Mouse (Mus musculus) limb, embryonic 14.5 days (tissue): ENCODE results near the gene Esp6. TPM values are rescaled to one million over a fixed set of nuclear protein-coding genes. Genes with fewer than 3 reads are reported as not detected.

Experiments used
- ATAC-seq: fragments of 200-750 bp; cut with Nextera tagmentation; 2 replicates; pipeline ENCODE4 v1.8.0; 2017; ENCODE audit warnings: low read depth, moderate number of reproducible peaks, moderate TSS enrichment; ENCODE audit not compliant: low FRiP score
- DNase-seq: peaks from one replicate; pipeline ENCODE4 v3.0.0-alpha.2; 2015; ENCODE audit warnings: low spot score
- H3K27ac ChIP-seq: fragments of 300-500 bp; sonication (generic); replicated peaks from 2 replicates; pipeline ENCODE4 v1.5.1; 2014; ENCODE audit warnings: low read depth, mild to moderate bottlenecking, low read length, moderate library complexity, mixed read lengths
- H3K27me3 ChIP-seq: fragments of 300-500 bp; sonication (generic); 2 replicates; pipeline ENCODE4 v1.6.1; 2014; ENCODE audit warnings: low read length, mixed read lengths; ENCODE audit not compliant: control insufficient read depth, insufficient read depth
- H3K36me3 ChIP-seq: fragments of 300-500 bp; sonication (generic); 2 replicates; pipeline ENCODE4 v1.6.1; 2014; ENCODE audit warnings: mild to moderate bottlenecking, low read length, moderate library complexity, mixed read lengths; ENCODE audit not compliant: control insufficient read depth, insufficient read depth
- H3K4me1 ChIP-seq: fragments of 300-500 bp; sonication (generic); 2 replicates; pipeline ENCODE4 v1.6.1; 2014; ENCODE audit warnings: antibody characterized with exemption, low read length, mixed read lengths; ENCODE audit not compliant: control insufficient read depth, insufficient read depth
- H3K4me2 ChIP-seq: fragments of 300-500 bp; sonication (generic); replicated peaks from 2 replicates; pipeline ENCODE4 v1.6.1; 2014; ENCODE audit warnings: low read depth, mild to moderate bottlenecking, low read length, moderate library complexity; ENCODE audit not compliant: severe bottlenecking
- H3K4me3 ChIP-seq: fragments of 300-500 bp; sonication (generic); replicated peaks from 2 replicates; pipeline ENCODE4 v1.5.1; 2014; ENCODE audit warnings: low read length
- H3K9ac ChIP-seq: fragments of 300-500 bp; sonication (generic); 2 replicates; pipeline ENCODE4 v1.6.1; 2014; ENCODE audit warnings: mild to moderate bottlenecking, low read depth, low read length, moderate library complexity; ENCODE audit not compliant: severe bottlenecking
- H3K9me3 ChIP-seq: fragments of 300-500 bp; sonication (generic); 2 replicates; pipeline ENCODE4 v1.6.1; 2016; ENCODE audit warnings: low read length; ENCODE audit not compliant: control insufficient read depth
- POLR2A ChIP-seq: fragments of 200-500 bp; IDR thresholded peaks from 2 replicates; pipeline ENCODE4 v1.8.0; 2012; ENCODE audit warnings: inconsistent platforms, mild to moderate bottlenecking, moderate library complexity, borderline replicate concordance; ENCODE audit not compliant: insufficient read depth, insufficient read length; ENCODE audit errors: extremely low read depth
- polyA plus RNA-seq, 2 experiments: library from polyadenylated mRNA; depleted of rRNA in 1 of 2; stranded (reverse) in 1 of 2; unstranded in 1 of 2; fragments of >200 nt; fragmentation: Nextera tagmentation in 1 of 2; extraction: Ambion mirVana in 1 of 2; gene quantifications; 2 replicates each; pipeline versions ENCODE4 v1.2.1 to v1.2.3; 2012 to 2014

The Esp6 gene
- polyA plus RNA-seq, 2 experiments: not detected

GRCm38 (mm10) chr17:40591297-40591696, 30.0 kb downstream of the Esp6 start:
- Histone ChIP-seq H3K9ac (no peak overlapping the region), H3K27ac (no peak overlapping the region), H3K4me2 (no peak overlapping the region), H3K27me3 (no peaks in the 10 kb centered on the region), H3K4me3 (no peak overlapping the region), H3K9me3 (no peaks in the 10 kb centered on the region), H3K36me3 (no peaks in the 10 kb centered on the region), H3K4me1 (no peaks in the 10 kb centered on the region)
- DNase-seq (no peak), ATAC-seq (no peak)
- no peak for TF ChIP-seq POLR2A

- no peak for TF ChIP-seq POLR2A
- Histone ChIP-seq H3K9ac (no peak within 1 kb of the TSS), H3K4me2 (no peak within 1 kb of the TSS), H3K4me1 (no peaks in the 10 kb centered on the region), H3K27me3 (no peaks in the 10 kb centered on the region), H3K9me3 (no peaks in the 10 kb centered on the region), H3K36me3 (no peaks in the 10 kb centered on the region), H3K27ac (no peak within 1 kb of the TSS), H3K4me3 (no peak within 1 kb of the TSS)
- DNase-seq (no peak), ATAC-seq (no peak)
Measured at GRCm38 (mm10) chr17:40598294-40598693, 37.0 kb downstream of the Esp6 start, which contains the start of gene Esp4. Esp4 (plus strand) TSS chr17:40598594.

Other genes starting within 250 kb of the Esp6 start
- 0.04 and 0.06 TPM in 2 replicates for gene Crisp1, start 242.3 kb upstream of the Esp6 start, polyA plus RNA-seq (2012; rRNA removed)
- not detected in 2 replicates for gene Crisp1, start 242.3 kb upstream of the Esp6 start, polyA plus RNA-seq (2014; fragmentation: Nextera tagmentation; extraction: Ambion mirVana)
- gene Esp8, start 41.5 kb upstream of the Esp6 start, polyA plus RNA-seq (2012; rRNA removed): not detected in 2 replicates
- not detected in 2 replicates for gene Esp8, start 41.5 kb upstream of the Esp6 start, polyA plus RNA-seq (2014; fragmentation: Nextera tagmentation; extraction: Ambion mirVana)
- gene Esp4, start 37.1 kb downstream of the Esp6 start, polyA plus RNA-seq (2012; rRNA removed): not detected in 2 replicates
- gene Esp4, start 37.1 kb downstream of the Esp6 start, polyA plus RNA-seq (2014; fragmentation: Nextera tagmentation; extraction: Ambion mirVana): not detected in 2 replicates
- not detected in 2 replicates for gene Esp3, start 70.6 kb downstream of the Esp6 start, polyA plus RNA-seq (2012; rRNA removed)
- gene Esp3, start 70.6 kb downstream of the Esp6 start, polyA plus RNA-seq (2014; fragmentation: Nextera tagmentation; extraction: Ambion mirVana): not detected in 2 replicates
- gene Esp1, start 165.6 kb downstream of the Esp6 start, polyA plus RNA-seq (2012; rRNA removed): not detected in 2 replicates
- not detected in 2 replicates for gene Esp1, start 165.6 kb downstream of the Esp6 start, polyA plus RNA-seq (2014; fragmentation: Nextera tagmentation; extraction: Ambion mirVana)
- 0.04 TPM in 1 of 2 replicates, not detected in the other for gene Crisp2, start 245.5 kb downstream of the Esp6 start, polyA plus RNA-seq (2012; rRNA removed)
- gene Crisp2, start 245.5 kb downstream of the Esp6 start, polyA plus RNA-seq (2014; fragmentation: Nextera tagmentation; extraction: Ambion mirVana): not detected in 2 replicates
- 0.28 and 0.31 TPM in 2 replicates for gene Rhag, start 249.6 kb downstream of the Esp6 start, polyA plus RNA-seq (2012; rRNA removed)
- 0.46 and 0.48 TPM in 2 replicates for gene Rhag, start 249.6 kb downstream of the Esp6 start, polyA plus RNA-seq (2014; fragmentation: Nextera tagmentation; extraction: Ambion mirVana)